Mouse (Mus musculus) liver, adult 2 months (tissue): ENCODE measurements around the gene Ppm1l. TPM values are rescaled to one million over a fixed set of nuclear protein-coding genes. Genes with fewer than 3 reads are reported as not detected.

ENCODE experiments used
- DNase-seq: peaks from one replicate; pipeline ENCODE4 v3.0.0-alpha.2; 2011; ENCODE audit warnings: low read depth, low spot score; ENCODE audit errors: extremely low read depth
- H3K27ac ChIP-seq: fragments of 200-500 bp; replicated peaks from 2 replicates; pipeline ENCODE4 v1.5.1; 2012; ENCODE audit warnings: low read depth, mild to moderate bottlenecking, control low read depth, inconsistent platforms, low read length; ENCODE audit not compliant: insufficient read depth
- H3K27me3 ChIP-seq: fragments of 200-500 bp; 2 replicates; pipeline ENCODE4 v1.6.1; 2012; ENCODE audit warnings: mild to moderate bottlenecking, moderate library complexity, low read length, inconsistent platforms; ENCODE audit not compliant: control insufficient read depth, insufficient read depth
- H3K36me3 ChIP-seq: fragments of 200-500 bp; 2 replicates; pipeline ENCODE4 v1.6.1; 2012; ENCODE audit warnings: low read length, inconsistent platforms; ENCODE audit not compliant: control insufficient read depth, insufficient read depth
- H3K4me1 ChIP-seq: fragments of 200-500 bp; 2 replicates; pipeline ENCODE4 v1.6.1; 2011; ENCODE audit warnings: low read length; ENCODE audit not compliant: control insufficient read depth, insufficient read depth
- H3K4me3 ChIP-seq: fragments of 200-500 bp; 2 replicates; pipeline ENCODE4 v1.5.1; 2011; ENCODE audit warnings: low read depth, mild to moderate bottlenecking, control low read depth, low read length, moderate library complexity; ENCODE audit not compliant: insufficient read depth
- H3K79me2 ChIP-seq: fragments of 200-500 bp; 2 replicates; pipeline ENCODE4 v1.6.1; 2012; ENCODE audit warnings: inconsistent platforms, mild to moderate bottlenecking, low read length, moderate library complexity; ENCODE audit not compliant: control insufficient read depth, insufficient read depth
- H3K9ac ChIP-seq: fragments of 200-500 bp; 2 replicates; pipeline ENCODE4 v1.6.1; 2012; ENCODE audit warnings: low read depth, mild to moderate bottlenecking, control low read depth, inconsistent platforms, low read length
- CTCF ChIP-seq: fragments of 200-500 bp; IDR thresholded peaks from 2 replicates; pipeline ENCODE4 v1.5.1; 2011; ENCODE audit warnings: low read depth, low read length, control low read depth
- POLR2A ChIP-seq: fragments of 200-500 bp; IDR thresholded peaks from 2 replicates; pipeline ENCODE4 v1.6.1; 2011; ENCODE audit warnings: low read length, control low read depth; ENCODE audit not compliant: insufficient read depth; ENCODE audit errors: extremely low read depth
- WGBS: fragments of 180-500 bp; shearing (Covaris S2); methylation state at CpG from one replicate; pipeline ENCODE4 v1.1.7; 2018; 5-methylcytosine and 5-hydroxymethylcytosine counted together
- polyA plus RNA-seq: library from polyadenylated mRNA; depleted of rRNA; stranded (reverse); fragments of >200 nt; gene quantifications from 2 replicates; pipeline ENCODE4 v1.2.3, GENCODE M21; 2012; rRNA removed
- total RNA-seq: library from RNA; depleted of rRNA; stranded (reverse); fragments of >200 nt; gene quantifications from 2 replicates; pipeline ENCODE4 v1.2.3, GENCODE M21; 2014; rRNA removed

Gene Ppm1l
- total and polyA plus RNA-seq, 2 experiments: 1.9 to 3.3 TPM

GRCm38 (mm10) chr3:69607468-69607867, 290.8 kb downstream of the Ppm1l start:
- Histone ChIP-seq H3K27me3 (0 out of 2 replicates have a peak, but pooled peaks cover 2% of the 10 kb centered on the region), H3K4me1 (no peaks in the 10 kb centered on the region), H3K27ac (no peak overlapping the region), H3K79me2 (no peaks in the 10 kb centered on the region), H3K9ac (no peak overlapping the region), H3K36me3 (no peaks in the 10 kb centered on the region), H3K4me3 (no peak overlapping the region)
- no peak for TF ChIP-seq POLR2A
- TF ChIP-seq CTCF: no peak
- WGBS: 8% methylated on average over 1 of the region's 1 CpGs
- no peak for DNase-seq

DNA sequence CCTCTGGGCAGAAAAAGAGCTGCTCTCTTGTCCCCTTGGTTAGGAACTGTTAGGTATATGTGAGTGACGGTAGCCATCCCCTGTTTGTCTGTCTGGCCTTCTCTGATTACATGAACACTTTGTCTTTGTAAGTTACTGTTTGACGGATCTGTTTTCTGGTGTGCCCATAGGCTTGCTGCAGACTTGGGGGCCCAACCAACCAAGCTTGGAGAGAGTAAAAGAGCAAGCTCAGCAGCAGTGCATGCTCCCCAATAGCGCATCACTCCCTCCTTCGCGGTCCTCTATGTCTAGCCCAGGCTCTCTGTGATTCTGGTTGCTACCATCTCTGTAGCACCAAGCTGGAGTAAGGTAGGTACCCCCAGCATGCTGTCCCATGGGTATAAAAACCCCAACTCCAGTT, 291.2 kb downstream of the Ppm1l start:
- H3K36me3 ChIP-seq: no peaks in the 10 kb centered on the region
- DNase-seq: no peak
- no peak overlapping the region for H3K4me3 ChIP-seq
- no peak for TF ChIP-seq CTCF
- no peak for TF ChIP-seq POLR2A
- H3K9ac ChIP-seq: no peak overlapping the region
- WGBS: 96% methylated on average over 5 of the region's 5 CpGs
- H3K4me1 ChIP-seq: no peaks in the 10 kb centered on the region
- no peak overlapping the region for H3K27ac ChIP-seq
- 0 out of 2 replicates have a peak, but pooled peaks cover 2% of the 10 kb centered on the region for H3K27me3 ChIP-seq
- no peaks in the 10 kb centered on the region for H3K79me2 ChIP-seq

Other genes starting within 250 kb of the Ppm1l start
- gene Kpna4, start 189.7 kb upstream of the Ppm1l start, total RNA-seq: 10.7 TPM in 2 replicates
- gene Kpna4, start 189.7 kb upstream of the Ppm1l start, polyA plus RNA-seq: 5.3 and 5.9 TPM in 2 replicates
- 0.09 TPM in 1 of 2 replicates, not detected in the other for gene Arl14, start 94.4 kb upstream of the Ppm1l start, total RNA-seq
- gene Arl14, start 94.4 kb upstream of the Ppm1l start, polyA plus RNA-seq: not detected in 2 replicates